Mouse (Mus musculus) liver, postnatal 0 days (tissue): Measurements from ENCODE around the gene Fhit. TPM values are rescaled to one million over a fixed set of nuclear protein-coding genes. Genes with fewer than 3 reads are reported as not detected.
"Not testable (repeated sequence)": the region's sequence is repeated elsewhere in the genome, so short reads cannot be mapped to it uniquely, and the experiment has no call there.

Source experiments
- ATAC-seq: fragments of 200-750 bp; cut with Nextera tagmentation; 2 replicates; pipeline ENCODE4 v1.8.0; 2017; ENCODE audit warnings: mild to moderate bottlenecking, moderate library complexity
- DNase-seq: peaks from one replicate; pipeline ENCODE4 v3.0.0-alpha.2; 2016
- H3K27ac ChIP-seq: fragments of 300-500 bp; sonication (generic); 2 replicates; pipeline ENCODE4 v1.5.1; 2014; ENCODE audit warnings: antibody characterized with exemption, moderate library complexity, mild to moderate bottlenecking, low read depth
- H3K27me3 ChIP-seq: fragments of 300-500 bp; sonication (generic); 2 replicates; pipeline ENCODE4 v1.6.1; 2014; ENCODE audit warnings: low read length, control low read depth, mixed read lengths; ENCODE audit not compliant: insufficient read depth
- H3K36me3 ChIP-seq: fragments of 300-500 bp; sonication (generic); replicated peaks from 2 replicates; pipeline ENCODE4 v1.6.1; 2014; ENCODE audit warnings: mild to moderate bottlenecking, control low read depth, low read length, moderate library complexity, mixed read lengths; ENCODE audit not compliant: insufficient read depth
- H3K4me1 ChIP-seq: fragments of 300-500 bp; sonication (generic); 2 replicates; pipeline ENCODE4 v1.6.1; 2014; ENCODE audit warnings: antibody characterized with exemption, mild to moderate bottlenecking, control low read depth; ENCODE audit not compliant: insufficient read depth
- H3K4me2 ChIP-seq: fragments of 300-500 bp; sonication (generic); 2 replicates; pipeline ENCODE4 v1.6.1; 2014; ENCODE audit warnings: low read depth, mild to moderate bottlenecking, low read length, moderate library complexity, mixed read lengths
- H3K4me3 ChIP-seq: fragments of 300-500 bp; sonication (generic); 2 replicates; pipeline ENCODE4 v1.5.1; 2014; ENCODE audit warnings: low read depth, low read length
- H3K9ac ChIP-seq: fragments of 300-500 bp; sonication (generic); replicated peaks from 2 replicates; pipeline ENCODE4 v1.6.1; 2014; ENCODE audit warnings: mild to moderate bottlenecking, moderate library complexity
- H3K9me3 ChIP-seq: fragments of 300-500 bp; sonication (generic); 2 replicates; pipeline ENCODE4 v1.6.1; 2016; ENCODE audit warnings: mild to moderate bottlenecking, control low read depth, low read length, mixed read lengths
- CTCF ChIP-seq: sonication (generic); IDR thresholded peaks from 2 replicates; pipeline ENCODE4 v1.5.1; 2016; ENCODE audit warnings: antibody characterized with exemption, low read depth
- EP300 ChIP-seq: IDR thresholded peaks from 2 replicates; pipeline ENCODE4 v1.6.1; 2016; ENCODE audit warnings: antibody characterized with exemption, low read depth, mild to moderate bottlenecking
- WGBS: fragments of 180-500 bp; shearing (Covaris S2); extraction: QIAGEN DNeasy Blood & Tissue Kit; methylation state at CpG from one replicate; pipeline ENCODE4 v1.1.7; 2014; ENCODE audit not compliant: insufficient replicate concordance; 5-methylcytosine and 5-hydroxymethylcytosine counted together
- polyA plus RNA-seq: library from polyadenylated mRNA; unstranded; fragments of >200 nt; fragmentation: Nextera tagmentation; extraction: Ambion mirVana; gene quantifications from 2 replicates; pipeline ENCODE4 v1.2.1, GENCODE M21; 2015

The Fhit gene
- polyA plus RNA-seq, 1 experiment from 2014 or later, result 8.1 TPM

DNA sequence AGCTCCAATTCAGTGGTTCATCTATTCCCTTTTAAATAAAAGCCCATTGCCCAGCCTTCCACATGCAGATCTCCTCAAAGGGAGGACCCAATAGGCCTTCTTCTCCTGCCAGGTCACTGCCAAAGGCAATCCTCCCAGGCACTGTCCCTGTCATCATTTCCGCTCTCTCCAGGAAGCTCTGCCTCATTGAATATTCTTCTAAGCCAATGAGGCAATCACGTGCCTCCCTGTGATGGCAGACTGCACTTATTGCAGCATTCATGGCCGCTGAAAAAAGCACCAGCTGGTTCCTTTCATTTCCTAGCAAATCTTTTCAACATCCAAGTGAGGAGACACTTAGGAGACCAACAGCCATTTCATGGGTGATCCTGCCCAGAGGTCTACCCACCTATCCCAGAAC lies 77.9 kb downstream of the Fhit start:
- 58% methylated on average over 3 of the region's 3 CpGs for WGBS
- TF ChIP-seq EP300, result no peak
- TF ChIP-seq CTCF, result no peak
- H3K27ac ChIP-seq, result no peak overlapping the region
- H3K4me1 ChIP-seq, result no peaks in the 10 kb centered on the region
- DNase-seq, result no peak
- no peaks in the 10 kb centered on the region for H3K36me3 ChIP-seq
- H3K4me2 ChIP-seq, result no peak overlapping the region
- H3K27me3 ChIP-seq, result no peaks in the 10 kb centered on the region
- no peak overlapping the region for H3K9ac ChIP-seq
- H3K4me3 ChIP-seq, result no peak overlapping the region
- H3K9me3 ChIP-seq, result no peaks in the 10 kb centered on the region
- ATAC-seq, result no peak

GRCm38 (mm10) chr14:11083462-11083861 lies 78.4 kb downstream of the Fhit start:
- no peaks in the 10 kb centered on the region for H3K36me3 ChIP-seq
- H3K9ac ChIP-seq, result no peak overlapping the region
- H3K4me2 ChIP-seq, result no peak overlapping the region
- no peak overlapping the region for H3K4me3 ChIP-seq
- no peak for DNase-seq
- H3K27ac ChIP-seq, result no peak overlapping the region
- no peak for ATAC-seq
- WGBS, result 70% methylated on average over 5 of the region's 5 CpGs
- H3K9me3 ChIP-seq, result no peaks in the 10 kb centered on the region
- no peaks in the 10 kb centered on the region for H3K27me3 ChIP-seq
- TF ChIP-seq CTCF (no peak), EP300 (no peak)
- H3K4me1 ChIP-seq, result no peaks in the 10 kb centered on the region

DNA sequence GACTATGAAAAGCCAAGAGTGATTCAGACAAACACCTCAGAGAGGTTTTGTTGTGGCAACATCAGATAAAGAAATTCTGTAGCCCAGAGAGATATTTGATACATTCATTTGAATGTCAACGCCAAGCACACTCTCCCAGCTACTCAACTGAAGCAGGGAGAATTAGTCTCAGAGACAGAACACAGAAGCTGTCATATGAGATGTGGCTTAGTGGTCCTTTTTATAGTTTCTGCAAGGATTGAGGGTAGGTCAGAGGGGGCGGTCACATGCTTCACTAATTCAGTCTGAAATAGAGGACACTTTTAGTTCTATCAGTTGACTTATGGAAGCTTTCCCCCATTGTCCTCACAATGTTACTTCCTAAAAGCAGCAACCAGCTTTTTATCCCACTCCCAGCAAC lies 98.2 kb downstream of the Fhit start:
- WGBS, result 77% methylated on average over 2 of the region's 2 CpGs
- H3K36me3 ChIP-seq, result no peaks in the 10 kb centered on the region
- H3K27me3 ChIP-seq, result no peaks in the 10 kb centered on the region
- H3K4me3 ChIP-seq, result no peak overlapping the region
- ATAC-seq (no peak), DNase-seq (no peak)
- no peak overlapping the region for H3K4me2 ChIP-seq
- H3K9me3 ChIP-seq, result no peaks in the 10 kb centered on the region
- H3K27ac ChIP-seq, result no peak overlapping the region
- H3K9ac ChIP-seq, result no peak overlapping the region
- TF ChIP-seq CTCF, result no peak
- no peak for TF ChIP-seq EP300
- no peaks in the 10 kb centered on the region for H3K4me1 ChIP-seq

GRCm38 (mm10) chr14:11060221-11060620 lies 101.6 kb downstream of the Fhit start:
- no peak overlapping the region for H3K27ac ChIP-seq
- no peak for ATAC-seq
- TF ChIP-seq CTCF (no peak), EP300 (no peak)
- no peak overlapping the region for H3K4me2 ChIP-seq
- H3K4me3 ChIP-seq, result no peak overlapping the region
- H3K4me1 ChIP-seq, result no peaks in the 10 kb centered on the region
- no peak for DNase-seq
- no peak overlapping the region for H3K9ac ChIP-seq
- no peaks in the 10 kb centered on the region for H3K27me3 ChIP-seq
- no peaks in the 10 kb centered on the region for H3K9me3 ChIP-seq
- H3K36me3 ChIP-seq, result no peaks in the 10 kb centered on the region

- H3K4me3 ChIP-seq, H3K27ac ChIP-seq, H3K4me1 ChIP-seq, H3K36me3 ChIP-seq, H3K27me3 ChIP-seq, H3K9me3 ChIP-seq, H3K4me2 ChIP-seq, ATAC-seq, H3K9ac ChIP-seq, DNase-seq: not testable (repeated sequence)
- 71% methylated on average over 8 of the region's 8 CpGs for WGBS
These were observed 122.1 kb downstream of the Fhit start for GRCm38 (mm10) chr14:11039503-11040300.

DNA sequence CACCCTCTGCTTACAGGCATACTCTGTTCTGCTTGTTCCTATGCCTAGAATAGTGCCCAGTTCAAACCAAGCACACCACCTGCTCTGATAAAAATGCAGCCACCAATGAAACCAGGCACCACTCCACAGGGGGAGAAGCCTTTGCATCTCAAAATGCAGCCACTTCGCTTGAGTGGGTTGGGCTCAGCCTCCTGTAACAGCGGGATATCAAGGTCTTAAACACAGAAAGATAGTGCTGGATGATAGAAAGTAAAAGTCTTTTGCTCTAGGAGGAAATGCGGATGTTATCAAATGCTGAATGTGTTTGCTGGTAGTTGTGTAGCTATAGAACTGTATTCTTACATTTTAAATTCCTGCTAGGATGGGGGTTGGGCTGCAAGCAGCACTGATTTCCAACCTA lies 140.4 kb downstream of the Fhit start:
- 23% methylated on average over 3 of the region's 3 CpGs for WGBS
- no peak for ATAC-seq
- no peaks in the 10 kb centered on the region for H3K9me3 ChIP-seq
- H3K27ac ChIP-seq, result no peak overlapping the region
- no peak overlapping the region for H3K4me2 ChIP-seq
- H3K36me3 ChIP-seq, result no peaks in the 10 kb centered on the region
- TF ChIP-seq CTCF (no peak), EP300 (no peak)
- DNase-seq, result no peak
- no peaks in the 10 kb centered on the region for H3K27me3 ChIP-seq
- no peak overlapping the region for H3K9ac ChIP-seq
- no peaks in the 10 kb centered on the region for H3K4me1 ChIP-seq
- H3K4me3 ChIP-seq, result no peak overlapping the region

GRCm38 (mm10) chr14:10978651-10979050 lies 183.2 kb downstream of the Fhit start:
- no peak for ATAC-seq
- DNase-seq, result no peak
- TF ChIP-seq CTCF (no peak), EP300 (no peak)
- H3K27ac ChIP-seq, result no peak overlapping the region
- no peaks in the 10 kb centered on the region for H3K9me3 ChIP-seq
- H3K4me1 ChIP-seq, result no peaks in the 10 kb centered on the region
- no peak overlapping the region for H3K4me3 ChIP-seq
- no peaks in the 10 kb centered on the region for H3K36me3 ChIP-seq
- H3K4me2 ChIP-seq, result no peak overlapping the region
- WGBS, result 77% methylated on average over 3 of the region's 3 CpGs
- no peaks in the 10 kb centered on the region for H3K27me3 ChIP-seq
- no peak overlapping the region for H3K9ac ChIP-seq
